Mouse (Mus musculus) 416B (cell line): Measurements from ENCODE around the gene Adk.
"Not testable (repeated sequence)": the region's sequence is repeated elsewhere in the genome, so short reads cannot be mapped to it uniquely, and the experiment has no call there.

Experiments used
- DNase-seq: peaks from one replicate; pipeline ENCODE4 v3.0.0; 2011; ENCODE audit warnings: low read depth

Gene Adk

DNA sequence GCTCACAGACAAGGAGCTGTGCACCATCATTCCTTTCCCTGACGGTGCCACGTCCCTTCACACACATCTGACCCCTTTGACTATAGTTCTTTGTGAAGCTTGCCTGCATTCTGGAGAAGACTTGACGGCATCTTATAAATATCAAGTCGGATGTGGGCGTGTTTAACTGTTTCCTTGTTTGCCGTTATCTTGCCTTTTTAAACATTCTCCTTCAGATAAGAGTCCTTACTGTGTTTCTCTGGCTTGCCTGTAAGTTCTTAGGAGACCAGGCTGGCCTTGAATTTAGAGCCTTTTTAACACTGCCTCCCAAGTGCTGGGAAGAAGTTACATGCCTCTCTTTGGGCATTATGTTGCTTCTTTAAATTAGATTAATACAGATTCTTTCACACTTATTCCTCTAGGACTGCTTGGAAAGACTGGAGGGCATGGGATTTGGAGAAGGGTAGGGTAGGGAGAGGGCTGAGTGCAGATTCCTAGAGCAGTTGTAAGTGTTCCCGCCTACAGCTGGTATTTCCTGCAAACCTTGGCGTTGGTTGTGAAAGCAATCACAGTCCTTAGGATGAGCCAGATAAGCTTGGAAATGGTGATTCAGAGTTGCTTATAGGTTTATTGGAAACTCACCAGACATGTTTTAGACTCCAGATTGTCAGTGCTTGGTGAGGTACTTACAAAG is 13.3 kb downstream of the Adk start:
- DNase-seq: no peak

DNA sequence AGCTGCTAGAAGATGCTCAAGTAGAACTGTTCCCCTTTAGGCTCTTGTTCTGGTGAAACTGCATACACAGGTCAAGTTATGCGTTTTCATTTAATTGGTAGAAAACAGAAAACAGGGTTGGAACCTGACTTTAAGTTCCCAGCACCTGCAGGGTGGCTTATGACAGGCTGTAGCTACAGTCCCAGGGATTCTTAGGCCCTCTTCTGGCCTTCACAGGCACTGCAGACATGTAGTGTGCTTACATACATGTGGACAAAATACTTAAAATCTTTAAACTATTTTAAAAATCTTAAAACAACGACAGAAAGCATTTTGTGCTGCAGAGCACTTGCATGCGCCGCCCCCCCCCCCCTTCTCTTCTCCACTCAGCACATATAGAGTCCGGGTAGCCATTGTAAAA is 17.2 kb downstream of the Adk start:
- DNase-seq: peak; percentile 47

DNA sequence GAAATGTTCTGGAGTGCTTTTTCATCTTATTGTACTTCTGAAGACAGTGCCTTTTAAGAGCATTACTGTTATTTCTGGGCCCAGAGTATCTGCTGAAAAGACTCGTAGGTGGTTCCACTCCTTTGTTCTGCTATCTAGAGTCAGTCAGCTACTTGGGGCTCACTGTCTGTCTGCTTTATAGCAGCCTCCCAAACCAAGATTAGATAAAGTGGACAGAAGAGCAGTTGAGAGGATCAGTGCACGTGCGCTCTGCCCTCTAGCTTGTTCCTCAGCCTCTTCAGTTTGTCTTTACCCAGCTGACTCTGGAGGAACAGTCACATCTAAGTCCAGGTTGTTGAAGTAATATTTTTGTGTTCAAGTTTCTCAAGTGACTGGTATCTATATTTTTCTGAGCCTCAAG is 21.6 kb downstream of the Adk start:
- DNase-seq: no peak

DNA sequence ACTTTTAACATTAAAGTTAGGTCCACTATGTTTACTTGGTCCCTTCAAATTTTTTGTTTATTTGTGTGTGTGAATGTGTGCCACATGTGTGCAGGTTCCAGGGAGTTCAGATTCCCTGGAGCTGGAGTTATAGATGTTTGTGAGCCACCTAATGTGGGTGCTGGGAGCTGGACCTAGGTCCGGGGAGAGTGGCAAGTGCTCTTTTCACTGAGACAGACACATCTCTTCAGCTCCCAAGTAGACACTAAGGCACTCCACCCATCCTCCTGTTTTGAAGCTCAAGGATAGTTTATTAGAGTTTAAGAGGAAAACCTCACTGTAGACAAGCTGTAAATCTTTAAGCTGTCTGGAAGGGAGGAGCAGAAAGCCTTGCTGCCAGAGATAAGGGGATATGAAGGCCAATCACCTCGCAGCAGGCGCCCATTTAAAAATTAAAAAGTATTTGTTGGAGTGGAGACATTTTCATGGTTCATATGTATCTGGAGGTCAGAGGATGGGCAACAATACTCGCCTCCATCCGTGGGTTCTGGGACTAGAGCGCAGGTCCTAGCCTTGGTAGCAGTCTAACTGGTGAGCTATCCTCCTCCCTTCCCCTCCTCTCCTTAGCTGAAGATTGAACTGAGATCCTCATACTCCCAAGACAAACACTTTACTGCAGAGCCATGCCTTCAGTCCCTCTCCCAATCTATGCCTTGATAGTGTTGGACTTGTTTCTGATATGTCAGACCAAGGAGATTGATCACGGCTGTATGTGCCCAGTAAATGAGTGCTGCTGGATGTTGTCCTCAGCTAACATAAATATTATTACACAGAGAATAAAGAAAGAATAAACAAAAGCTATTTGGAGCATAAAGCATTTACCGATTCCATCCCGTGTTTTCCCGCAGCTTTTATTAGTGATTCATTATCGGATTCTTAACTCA is 22.3 kb downstream of the Adk start:
- no peak for DNase-seq

DNA sequence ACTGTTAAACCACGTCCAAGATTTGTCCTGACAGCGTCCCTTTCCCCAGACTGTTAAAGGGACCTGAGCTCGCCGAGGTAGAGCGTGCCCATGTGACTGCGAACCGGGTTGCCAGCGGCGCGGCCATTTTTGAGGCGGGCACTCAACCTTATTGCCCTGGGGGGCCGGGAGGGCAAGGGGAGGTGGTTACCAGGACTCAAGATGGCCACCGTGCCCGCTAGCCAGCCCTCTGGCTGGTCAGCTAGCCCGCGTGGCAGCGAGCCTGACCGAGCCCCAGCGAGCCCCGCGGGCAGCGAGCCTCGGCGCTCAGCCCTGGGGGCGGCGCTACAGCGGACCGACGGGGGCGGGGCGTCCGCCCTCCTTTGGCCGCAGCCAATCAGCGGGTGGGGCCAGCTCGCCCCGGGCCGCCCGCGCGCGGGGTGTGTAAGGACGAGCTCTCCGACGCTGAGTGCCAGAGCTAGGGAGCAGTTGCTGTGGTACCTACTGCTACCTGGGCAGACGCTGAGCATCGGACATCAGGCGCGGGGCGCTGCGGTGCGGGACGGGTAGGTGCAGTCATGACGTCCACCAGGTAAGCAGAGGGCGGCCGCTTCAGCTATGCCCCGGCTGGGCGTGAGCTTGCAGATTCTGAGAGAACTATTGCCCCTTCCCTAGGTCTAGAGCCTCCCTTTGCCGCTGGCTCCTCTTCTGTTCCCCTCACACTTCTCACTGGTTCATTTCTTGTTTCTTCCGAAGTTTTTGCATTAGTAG is 23.6 kb downstream of the Adk start:
- peak; percentile 95 for DNase-seq

DNA sequence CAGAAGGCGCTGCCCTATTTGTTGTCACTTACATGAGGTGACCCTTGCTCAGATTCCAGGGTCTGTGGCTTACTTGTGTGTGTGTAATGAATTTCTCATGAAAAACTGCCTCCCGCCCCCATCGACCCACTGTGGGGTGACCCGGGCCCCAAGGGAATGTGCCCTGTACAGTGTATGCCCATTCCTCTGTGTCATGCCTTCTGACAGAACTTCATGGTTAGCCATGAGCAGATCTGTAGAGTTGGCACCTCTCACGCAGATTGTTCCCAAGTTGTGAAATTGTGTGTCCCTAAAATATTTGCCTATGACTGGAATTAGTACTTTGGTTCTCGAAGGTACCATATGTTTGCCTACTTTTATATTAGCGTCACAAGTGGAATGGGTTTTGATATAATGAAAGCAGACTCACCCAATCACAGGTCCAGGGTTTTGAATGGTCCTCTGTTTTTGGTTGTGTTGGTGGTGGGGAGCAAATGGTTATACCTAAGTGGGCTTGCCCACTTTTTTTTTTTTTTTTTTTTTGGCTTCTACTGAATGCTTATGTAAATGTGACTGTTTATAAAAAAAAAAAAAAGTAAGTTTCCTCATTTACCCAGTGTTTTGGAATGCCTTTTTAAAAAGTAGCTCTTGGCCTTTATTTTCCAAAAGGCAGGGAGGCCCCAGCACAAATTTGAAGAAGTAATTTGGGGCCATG is 24.3 kb downstream of the Adk start:
- no peak for DNase-seq

DNA sequence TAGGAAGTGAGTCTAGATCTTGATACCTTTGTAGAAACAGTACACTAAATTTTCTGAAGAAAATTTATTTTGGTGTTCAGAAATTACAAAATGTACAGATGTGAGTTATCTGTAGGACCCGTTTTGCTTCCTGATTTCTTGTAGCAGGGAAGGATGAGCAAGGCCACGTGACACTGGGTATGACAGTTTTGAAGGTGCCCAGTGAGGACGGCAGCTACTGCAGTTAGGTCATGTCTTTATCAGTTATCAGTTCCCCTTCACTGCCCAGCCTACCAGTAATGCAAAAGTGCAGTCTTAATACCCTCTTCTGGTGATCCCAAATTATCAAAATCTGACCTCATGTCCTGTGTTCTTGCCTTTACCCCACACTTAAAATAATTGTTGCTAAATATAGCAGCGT is 25.6 kb downstream of the Adk start:
- DNase-seq: peak; percentile 45

DNA sequence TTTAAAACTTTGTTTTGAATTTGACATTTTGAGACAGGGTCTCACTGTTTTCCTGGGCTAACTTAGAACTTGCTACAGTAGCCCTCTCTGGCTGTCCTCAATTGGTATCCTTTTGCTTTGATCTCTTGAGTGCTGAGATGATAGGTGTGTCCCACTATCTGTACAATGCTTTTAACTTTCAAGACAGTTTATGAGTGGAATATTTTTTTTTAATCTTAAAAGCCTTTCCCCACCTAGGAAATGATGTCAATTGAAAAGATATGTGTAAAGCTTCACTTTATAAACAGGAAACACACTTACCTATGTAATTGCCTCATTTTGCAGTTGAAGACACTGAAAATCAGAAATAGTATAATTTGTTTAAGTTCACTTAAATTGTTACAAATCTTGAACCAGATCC is 26.1 kb downstream of the Adk start:
- DNase-seq: no peak

DNA sequence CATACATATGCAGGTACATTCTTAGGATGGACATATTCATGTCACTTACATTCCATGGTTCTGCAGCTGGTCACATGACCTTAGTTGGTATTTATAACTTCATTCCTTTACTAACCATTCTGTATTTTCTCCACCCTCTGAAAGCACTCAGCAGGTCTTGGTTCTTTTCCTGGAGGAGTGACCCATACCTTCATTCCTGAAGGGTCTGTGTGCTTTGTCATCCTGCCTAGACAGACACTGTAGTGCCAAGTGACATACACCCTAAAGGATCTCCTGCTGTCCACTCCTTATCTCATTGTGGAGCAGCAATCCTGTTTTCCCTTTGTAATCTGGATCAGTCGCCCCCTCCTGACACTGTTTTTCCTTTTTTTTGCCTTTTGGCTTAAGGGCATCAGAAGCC is 30.4 kb downstream of the Adk start:
- no peak for DNase-seq

DNA sequence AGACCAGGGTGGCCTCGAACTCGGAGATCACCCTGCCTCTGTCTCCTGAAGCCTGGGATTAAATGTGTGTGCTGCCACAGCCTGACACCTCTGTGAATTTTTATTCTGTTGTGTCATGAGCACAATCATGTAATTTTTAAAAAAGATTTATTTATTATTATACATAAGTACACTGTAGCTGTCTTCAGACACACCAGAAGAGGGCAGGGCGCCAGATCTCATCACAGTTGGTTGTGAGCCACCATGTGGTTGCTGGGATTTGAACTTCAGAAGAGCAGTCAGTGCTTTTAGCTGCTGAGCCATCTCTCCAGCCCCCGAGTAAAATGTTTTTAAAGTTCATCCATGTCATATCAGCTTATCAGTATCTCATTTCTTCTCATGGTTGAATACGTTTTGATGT is 33.3 kb downstream of the Adk start:
- DNase-seq: no peak

DNA sequence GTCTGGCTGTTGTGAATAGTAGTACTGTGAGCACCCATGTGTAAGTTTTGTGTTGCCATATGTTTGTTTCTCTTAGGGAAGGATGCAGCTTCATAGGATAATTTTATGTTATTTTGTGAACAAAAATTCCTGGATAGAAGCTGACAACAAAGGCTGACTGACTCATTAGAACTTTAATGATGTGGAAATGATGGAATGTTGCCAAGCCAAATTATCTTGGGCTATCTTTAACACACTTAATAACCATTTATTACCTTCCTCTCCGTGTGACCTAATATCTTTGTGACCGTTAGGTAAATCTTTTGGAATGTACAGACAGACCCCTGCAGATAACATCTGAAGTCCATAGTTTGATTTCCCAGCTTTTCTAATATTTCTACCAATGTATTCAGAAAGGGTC is 33.7 kb downstream of the Adk start:
- DNase-seq: no peak

DNA sequence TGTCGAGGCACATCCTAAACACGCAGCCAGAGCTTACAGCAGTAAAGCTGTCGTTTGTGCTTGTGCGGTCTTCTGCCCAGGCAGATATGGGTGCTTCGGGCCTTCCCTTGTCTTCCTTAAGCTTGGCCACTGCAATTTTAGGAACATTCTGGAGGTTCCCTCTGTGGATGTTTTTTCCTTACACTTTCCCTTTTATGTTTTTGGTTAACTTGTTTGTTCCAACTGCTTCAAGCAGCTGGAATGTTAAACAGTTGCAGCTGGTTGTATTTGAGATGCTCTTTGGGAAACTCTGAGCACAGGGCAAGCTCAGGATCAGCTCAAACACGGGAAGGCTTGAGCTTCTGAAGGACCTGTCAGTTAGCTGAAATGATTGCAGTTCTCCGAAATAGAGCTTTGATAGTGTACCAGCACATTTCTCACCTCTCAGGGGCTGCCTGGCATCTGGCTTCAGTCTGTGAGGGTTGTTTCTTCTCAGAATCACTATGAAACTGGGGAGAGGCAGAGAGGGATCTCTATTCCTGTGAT is 34.5 kb downstream of the Adk start:
- DNase-seq: no peak

DNA sequence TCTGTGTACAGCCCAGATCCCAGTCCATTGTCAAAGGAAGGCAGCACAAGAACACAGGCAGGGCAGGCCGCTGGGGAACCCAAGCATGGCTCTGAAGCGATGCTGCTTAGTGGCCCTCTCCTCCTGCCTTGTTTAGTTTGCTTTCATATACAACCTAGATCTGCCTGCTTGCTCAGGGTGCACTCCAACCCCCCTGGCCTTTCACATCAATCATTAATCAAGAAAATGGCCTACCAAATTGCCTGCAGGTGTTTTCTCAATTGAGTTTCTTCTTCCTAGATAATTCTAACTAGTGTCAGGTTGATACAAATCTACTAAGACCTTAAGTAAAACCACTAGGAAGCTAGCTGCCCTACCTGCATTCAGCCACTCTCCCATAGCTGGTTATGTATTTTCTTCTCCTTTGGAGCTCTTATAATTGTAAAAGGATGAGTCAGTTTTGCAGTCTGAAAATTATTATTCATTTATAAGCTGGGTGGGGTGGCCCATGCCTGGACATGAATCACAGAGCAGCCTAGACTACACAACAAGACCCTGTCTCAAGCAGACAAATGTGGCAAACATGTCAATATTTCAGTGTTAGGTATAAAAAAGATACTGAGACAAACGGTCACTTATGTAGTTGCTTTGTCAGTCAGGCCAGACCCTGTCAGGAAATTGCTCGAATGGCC is 35.2 kb downstream of the Adk start:
- no peak for DNase-seq

DNA sequence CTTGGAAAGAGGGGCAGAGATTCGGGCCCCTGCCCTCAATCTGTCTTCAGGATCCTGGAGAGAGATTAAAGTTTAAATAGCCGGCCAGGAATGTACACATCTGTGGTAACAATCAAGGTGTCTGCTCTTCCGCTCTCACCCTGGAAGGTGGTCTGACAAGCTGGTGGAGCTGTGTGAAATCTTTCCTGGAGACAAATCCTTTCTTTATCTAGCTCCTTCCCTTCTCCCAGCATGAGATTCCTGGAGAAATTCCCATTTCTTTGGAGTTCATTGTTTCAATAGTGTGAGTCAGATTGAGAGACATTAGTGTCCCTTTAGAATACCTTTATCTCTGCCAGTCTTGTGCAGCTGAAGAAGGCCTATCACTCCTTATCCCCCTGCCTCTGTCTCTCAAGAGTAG is 36.4 kb downstream of the Adk start:
- no peak for DNase-seq

DNA sequence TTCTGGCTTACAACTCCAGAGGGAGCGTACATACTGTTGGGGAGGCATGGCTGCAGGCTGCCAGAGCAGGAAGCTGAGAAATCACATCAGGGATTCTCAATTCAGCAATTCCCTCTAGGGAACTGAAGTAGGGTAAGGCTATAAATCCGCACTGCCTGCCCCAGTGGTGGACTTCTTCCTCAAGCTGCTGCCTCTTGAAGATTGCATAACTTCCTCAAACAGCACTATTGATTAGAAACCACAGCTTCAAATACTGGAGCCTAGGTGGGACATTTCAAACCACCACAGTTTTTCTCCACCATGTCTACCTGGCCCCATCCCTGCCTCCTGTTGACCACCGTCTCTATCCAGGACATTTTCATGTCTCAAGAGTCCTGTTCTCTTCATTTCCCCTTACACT is 38.0 kb downstream of the Adk start:
- peak; percentile 66 for DNase-seq

DNA sequence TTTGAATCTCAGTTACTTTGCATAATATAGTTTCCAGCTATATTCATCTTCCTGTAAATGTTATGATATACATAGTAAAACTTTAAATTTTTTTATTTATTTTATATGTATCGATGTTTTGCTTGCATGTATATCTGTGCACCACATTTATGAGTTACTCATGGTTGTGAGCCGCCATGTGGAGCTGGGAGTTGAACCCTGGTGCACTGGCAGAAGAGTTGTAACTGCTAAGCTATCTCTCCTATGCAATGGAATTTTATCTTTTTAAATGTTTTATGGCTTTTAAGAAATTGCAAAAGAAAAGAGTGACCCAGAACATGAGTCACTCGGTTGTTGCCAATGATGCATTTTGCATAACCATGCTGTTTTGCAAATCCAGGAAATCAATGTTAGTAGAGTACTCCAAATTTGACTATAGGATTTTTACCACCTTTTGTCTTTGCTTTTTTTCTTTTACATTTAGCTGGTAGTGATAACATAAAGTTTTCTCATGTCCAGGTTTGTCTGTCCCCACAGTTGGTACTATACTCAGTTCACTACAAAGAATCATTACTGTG is 38.6 kb downstream of the Adk start:
- peak; percentile 64 for DNase-seq

DNA sequence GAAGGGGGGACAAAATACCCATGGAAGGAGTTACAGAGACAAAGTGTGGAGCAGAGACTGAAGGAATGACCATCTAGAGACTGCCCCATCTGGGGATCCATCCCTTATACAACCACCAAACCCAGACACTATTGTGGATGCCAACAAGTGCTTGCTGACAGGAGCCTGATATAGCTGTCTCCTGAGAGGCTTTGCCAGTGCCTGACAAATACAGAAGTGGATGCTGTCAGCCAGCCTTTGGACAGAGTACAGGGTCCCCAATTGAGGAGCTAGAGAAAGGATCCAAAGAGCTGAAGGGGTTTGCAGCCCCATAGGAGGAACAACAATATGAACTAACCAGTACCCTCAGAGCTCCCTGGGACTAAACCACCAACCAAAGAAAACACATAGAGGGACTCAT is 41.8 kb downstream of the Adk start:
- not testable (repeated sequence) for DNase-seq

DNA sequence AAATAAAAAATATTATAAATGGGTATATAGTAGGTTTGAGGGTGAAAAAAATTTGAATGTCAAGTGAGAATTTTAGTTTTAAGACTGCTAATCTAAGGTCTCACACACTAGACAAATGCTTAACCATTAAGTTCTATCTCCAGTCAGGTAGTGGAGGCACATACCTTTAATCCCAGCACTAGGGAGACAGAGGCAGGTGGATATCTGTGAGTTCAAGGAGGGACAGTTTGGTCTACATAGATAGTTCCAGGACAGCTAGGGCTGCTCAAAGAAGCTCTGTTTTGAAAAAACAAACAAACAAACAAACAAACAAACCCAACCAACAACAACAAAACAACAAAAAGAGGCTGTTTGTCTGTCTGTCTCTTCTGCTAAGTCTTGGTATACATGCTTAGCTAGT is 43.9 kb downstream of the Adk start:
- no peak for DNase-seq

DNA sequence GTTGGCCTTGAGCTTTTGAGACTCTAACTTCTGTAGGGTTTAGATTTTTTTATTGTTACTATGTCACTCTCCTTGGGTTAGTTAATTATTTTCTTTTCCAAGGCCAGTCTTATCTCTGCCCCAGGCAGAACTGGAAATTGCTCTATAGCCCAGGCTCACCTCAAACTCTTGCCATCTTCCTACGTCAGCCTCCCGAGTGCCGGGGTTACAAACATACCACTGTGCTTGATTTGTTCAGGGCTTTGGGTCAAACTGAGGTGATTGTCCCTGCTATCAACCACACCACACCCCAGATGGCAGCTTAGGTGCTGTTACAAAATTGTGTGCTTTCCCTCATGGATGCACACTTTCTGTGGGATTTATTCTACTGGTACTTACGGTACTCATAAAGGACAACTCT is 44.3 kb downstream of the Adk start:
- DNase-seq: no peak

DNA sequence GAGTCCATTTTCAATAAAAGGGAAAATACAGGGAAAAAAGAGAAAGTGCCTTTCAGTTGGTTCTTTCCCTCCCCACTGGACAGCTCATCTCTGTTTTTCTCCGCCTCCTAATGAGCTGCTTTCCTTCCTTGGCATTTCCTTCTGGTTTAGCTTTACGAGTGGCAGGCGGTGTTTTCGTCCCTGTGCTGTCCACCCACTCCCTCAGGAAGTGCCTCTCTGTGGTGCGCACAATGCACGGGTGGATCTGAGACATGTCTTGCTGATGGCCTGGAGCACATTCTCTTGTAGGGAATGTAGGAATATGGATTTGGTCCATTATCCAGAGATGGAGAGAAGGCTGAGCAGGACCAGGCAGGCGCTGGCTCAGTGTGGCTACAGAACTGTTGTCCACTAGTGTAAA is 47.0 kb downstream of the Adk start:
- no peak for DNase-seq

DNA sequence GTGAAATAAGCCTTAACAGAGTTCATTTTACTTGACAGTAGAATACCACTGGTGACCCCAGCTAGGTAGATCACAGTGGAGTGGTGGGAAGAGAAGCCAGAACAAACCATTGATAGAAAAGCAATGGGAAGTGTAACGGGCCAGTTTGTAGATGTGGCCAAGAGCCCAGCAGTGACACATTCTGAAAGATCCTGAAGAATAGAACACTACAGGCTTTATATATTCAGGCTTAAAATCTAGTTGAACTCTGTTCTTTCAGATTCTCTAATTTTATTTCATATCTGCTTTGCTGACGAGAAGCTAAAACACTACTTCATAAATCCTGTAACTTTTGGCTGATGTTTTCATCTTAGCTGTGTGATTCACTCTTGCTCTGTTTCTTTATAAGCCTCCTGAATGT is 48.5 kb downstream of the Adk start:
- DNase-seq: no peak
